Mouse (Mus musculus) C2C12 (cell line): Measurements from ENCODE around the gene Gm128.

Source experiments
- CEBPB ChIP-seq: IDR thresholded peaks from one replicate; pipeline ENCODE4 v1.6.1; 2011; ENCODE audit warnings: low read depth, mild to moderate bottlenecking, control low read depth, moderate library complexity
- USF1 ChIP-seq: IDR thresholded peaks from one replicate; pipeline ENCODE4 v1.6.1; 2011; ENCODE audit warnings: low read depth, mild to moderate bottlenecking, control low read depth, moderate library complexity

GRCm38 (mm10) chr3:95232771-95233170 is 8.6 kb downstream of the Gm128 start:
- no peak for TF ChIP-seq CEBPB
- no peak for TF ChIP-seq USF1
